In genomic region chr4:44774890-44775289, GRCm38 (mm10) we compare ENCODE assay signal across 1 mouse cellular context.
TF ChIP-seq lines count a peak whose summit lies in the region.

No protein-coding gene starts in this region.

TF ChIP-seq in CH12.LX, 34 proteins besides CTCF, POLR2A, EP300 and RAD21 (continued from another document):
- TF ChIP-seq ETS1 (conservative IDR thresholded peaks at IDR 0.05; ENCODE audit: low read depth, low read length) (0 out of 2 replicates have a peak, but pooled peaks have one; percentile 28), NELFE (IDR thresholded peaks at IDR 0.05; ENCODE audit: low read depth, low read length) (no peak), ELF1 (IDR thresholded peaks at IDR 0.05; ENCODE audit: low read depth, low read length) (no peak), HCFC1 (IDR thresholded peaks at IDR 0.05; ENCODE audit: low read depth, low read length) (no peak), NRF1 (IDR thresholded peaks at IDR 0.05; ENCODE audit: low read depth, low read length) (no peak), USF1 (IDR thresholded peaks at IDR 0.05; ENCODE audit: low read depth, low read length) (no peak)
